Mouse (Mus musculus): ENCODE measurements at regions not wholly inside any gene's neighbourhood (a gene's known extent, or its start where the extent isn't known, plus 50 kb on each side); places are given as distances from the start of the nearest gene placed in this dataset.

- TF ChIP-seq CTCF (IDR thresholded peaks at IDR 0.05), result no peak
- no peak for TF ChIP-seq EP300 (IDR thresholded peaks at IDR 0.05)
Observed at GRCm38 (mm10) chr6:71069229-71069628, 75.0 kb downstream of the Thnsl2 start.
